Mouse (Mus musculus) liver, embryonic 16.5 days (tissue): ENCODE results near the gene Sub1. TPM values are rescaled to one million over a fixed set of nuclear protein-coding genes. Genes with fewer than 3 reads are reported as not detected.

Experiments used
- polyA plus RNA-seq: library from polyadenylated mRNA; unstranded; fragments of >200 nt; fragmentation: Nextera tagmentation; extraction: Ambion mirVana; gene quantifications from 2 replicates; pipeline ENCODE4 v1.2.1, GENCODE M21; 2015

Gene Sub1
- polyA plus RNA-seq, 1 experiment from 2014 or later = 206 TPM

Other genes starting within 250 kb of the Sub1 start
- 1.4 TPM in 2 replicates for gene Npr3, start 89.7 kb downstream of the Sub1 start, polyA plus RNA-seq
- 34.8 and 38.1 TPM in 2 replicates for gene Zfr, start 120.8 kb upstream of the Sub1 start, polyA plus RNA-seq
- 6.7 and 8.0 TPM in 2 replicates for gene Mtmr12, start 208.0 kb upstream of the Sub1 start, polyA plus RNA-seq